Mouse (Mus musculus): Measurements from ENCODE around the gene Brox. TPM values are rescaled to one million over a fixed set of nuclear protein-coding genes. Genes with fewer than 3 reads are reported as not detected.
"Not testable (repeated sequence)": the region's sequence is repeated elsewhere in the genome, so short reads cannot be mapped to it uniquely, and the experiment has no call there.

The Brox gene
- 137 and 144 TPM in 2 replicates for total RNA-seq (2014; rRNA removed)
- 79.6 and 94.1 TPM in 2 replicates for polyA plus RNA-seq (2015; fragmentation: Nextera tagmentation; extraction: Ambion mirVana)

GRCm38 (mm10) chr1:183296877-183297383 lies at the start of gene Brox:
TSS of gene Brox (minus strand) at chr1:183297269.
- Histone ChIP-seq H3K4me1 (ENCODE audit: insufficient read depth) (no peaks in the 10 kb centered on the region), H3K4me2 (ENCODE audit: low read depth) (peak within 1 kb of the TSS; percentile 50), H3K9ac (peak within 1 kb of the TSS; percentile 61), H3K27ac (ENCODE audit: low read depth, low read length) (peak within 1 kb of the TSS; percentile 65), H3K9me3 (ENCODE audit: low read length) (no peaks in the 10 kb centered on the region), H3K4me3 (ENCODE audit: low read depth, low read length) (peak within 1 kb of the TSS; percentile 53), H3K36me3 (ENCODE audit: insufficient read depth) (peaks cover 18% of the 10 kb centered on the region), H3K27me3 (ENCODE audit: insufficient read depth, low read length) (no peaks in the 10 kb centered on the region)
- DNase-seq (peak; percentile 95), ATAC-seq (peak; percentile 96)
- 3% methylated on average over 39 of the region's 39 CpGs for WGBS
- no peak for TF ChIP-seq CTCF (IDR thresholded peaks at IDR 0.05; ENCODE audit: low read depth)

- 8% methylated on average over 10 of the region's 10 CpGs for WGBS
- Histone ChIP-seq H3K36me3 (ENCODE audit: insufficient read depth) (peaks cover 30% of the 10 kb centered on the region), H3K4me1 (ENCODE audit: insufficient read depth) (peaks cover 10% of the 10 kb centered on the region), H3K27ac (ENCODE audit: low read depth, low read length) (peak overlapping the region; percentile 84), H3K4me3 (ENCODE audit: low read depth, low read length) (peak overlapping the region; percentile 83), H3K9ac (peak overlapping the region; percentile 86), H3K27me3 (ENCODE audit: insufficient read depth, low read length) (no peaks in the 10 kb centered on the region), H3K9me3 (ENCODE audit: low read length) (no peaks in the 10 kb centered on the region), H3K4me2 (ENCODE audit: low read depth) (peak overlapping the region; percentile 83)
- ATAC-seq (no peak), DNase-seq (no peak)
- no peak for TF ChIP-seq CTCF (IDR thresholded peaks at IDR 0.05; ENCODE audit: low read depth)
Observed at GRCm38 (mm10) chr1:183345817-183346195, 48.7 kb upstream of the Brox start.

GRCm38 (mm10) chr1:183344886-183345816 lies 48.1 kb upstream of the Brox start:
- H3K36me3 ChIP-seq (ENCODE audit: insufficient read depth) = peaks cover 29% of the 10 kb centered on the region
- 1% methylated on average over 71 of the region's 72 CpGs for WGBS
- ATAC-seq (peak; percentile 100), DNase-seq (peak; percentile 96)
- peaks cover 10% of the 10 kb centered on the region for H3K4me1 ChIP-seq (ENCODE audit: insufficient read depth)
- TF ChIP-seq CTCF (IDR thresholded peaks at IDR 0.05; ENCODE audit: low read depth) = no peak
- H3K9me3 ChIP-seq (ENCODE audit: low read length) = no peaks in the 10 kb centered on the region
- H3K9ac ChIP-seq = peak overlapping the region; percentile 86
- peak overlapping the region; percentile 84 for H3K27ac ChIP-seq (ENCODE audit: low read depth, low read length)
- H3K4me2 ChIP-seq (ENCODE audit: low read depth) = peak overlapping the region; percentile 83
- H3K27me3 ChIP-seq (ENCODE audit: insufficient read depth, low read length) = no peaks in the 10 kb centered on the region
- H3K4me3 ChIP-seq (ENCODE audit: low read depth, low read length) = peak overlapping the region; percentile 83

- not testable (repeated sequence) for H3K9ac ChIP-seq; H3K4me2 ChIP-seq (ENCODE audit: low read depth); H3K27me3 ChIP-seq (ENCODE audit: insufficient read depth, low read length); H3K27ac ChIP-seq (ENCODE audit: low read depth, low read length); H3K4me3 ChIP-seq (ENCODE audit: low read depth, low read length); DNase-seq; ATAC-seq; H3K9me3 ChIP-seq (ENCODE audit: low read length)
- Histone ChIP-seq H3K36me3 (ENCODE audit: insufficient read depth) (peaks cover 30% of the 10 kb centered on the region), H3K4me1 (ENCODE audit: insufficient read depth) (peaks cover 10% of the 10 kb centered on the region)
- 100% methylated on average over 1 of the region's 1 CpGs for WGBS
Observed at GRCm38 (mm10) chr1:183342902-183343301, 45.8 kb upstream of the Brox start.

GRCm38 (mm10) chr1:183327171-183327570 lies 30.1 kb upstream of the Brox start:
- no peak for ATAC-seq
- TF ChIP-seq CTCF (IDR thresholded peaks at IDR 0.05; ENCODE audit: low read depth) = no peak
- no peaks in the 10 kb centered on the region for H3K4me1 ChIP-seq (ENCODE audit: insufficient read depth)
- no peak overlapping the region for H3K4me3 ChIP-seq (ENCODE audit: low read depth, low read length)
- H3K27ac ChIP-seq (ENCODE audit: low read depth, low read length) = no peak overlapping the region
- H3K9ac ChIP-seq = no peak overlapping the region
- DNase-seq = no peak
- H3K4me2 ChIP-seq (ENCODE audit: low read depth) = no peak overlapping the region
- H3K36me3 ChIP-seq (ENCODE audit: insufficient read depth) = peaks cover 79% of the 10 kb centered on the region
- H3K27me3 ChIP-seq (ENCODE audit: insufficient read depth, low read length) = no peaks in the 10 kb centered on the region
- 96% methylated on average over 8 of the region's 8 CpGs for WGBS
- H3K9me3 ChIP-seq (ENCODE audit: low read length) = no peaks in the 10 kb centered on the region

- ATAC-seq (no peak), DNase-seq (no peak)
- no peak overlapping the region for H3K27ac ChIP-seq (ENCODE audit: low read depth, low read length)
- no peaks in the 10 kb centered on the region for H3K4me1 ChIP-seq (ENCODE audit: insufficient read depth)
- H3K4me3 ChIP-seq (ENCODE audit: low read depth, low read length) = no peak overlapping the region
- no peak overlapping the region for H3K4me2 ChIP-seq (ENCODE audit: low read depth)
- TF ChIP-seq CTCF (IDR thresholded peaks at IDR 0.05; ENCODE audit: low read depth) = no peak
- H3K9ac ChIP-seq = no peak overlapping the region
- no peaks in the 10 kb centered on the region for H3K9me3 ChIP-seq (ENCODE audit: low read length)
- H3K27me3 ChIP-seq (ENCODE audit: insufficient read depth, low read length) = no peaks in the 10 kb centered on the region
- peaks cover 73% of the 10 kb centered on the region for H3K36me3 ChIP-seq (ENCODE audit: insufficient read depth)
- 93% methylated on average over 6 of the region's 6 CpGs for WGBS
Observed at GRCm38 (mm10) chr1:183324433-183324832, 27.4 kb upstream of the Brox start.

- no peak for TF ChIP-seq CTCF (IDR thresholded peaks at IDR 0.05; ENCODE audit: low read depth)
- H3K36me3 ChIP-seq (ENCODE audit: insufficient read depth) = peaks cover 73% of the 10 kb centered on the region
- no peak for ATAC-seq
Observed at GRCm38 (mm10) chr1:183323923-183324322, 26.9 kb upstream of the Brox start.

GRCm38 (mm10) chr1:183322496-183322895 lies 25.4 kb upstream of the Brox start:
- ATAC-seq; H3K4me3 ChIP-seq (ENCODE audit: low read depth, low read length); DNase-seq; H3K27me3 ChIP-seq (ENCODE audit: insufficient read depth, low read length); H3K27ac ChIP-seq (ENCODE audit: low read depth, low read length); H3K4me2 ChIP-seq (ENCODE audit: low read depth); H3K9me3 ChIP-seq (ENCODE audit: low read length); H3K9ac ChIP-seq; H3K4me1 ChIP-seq (ENCODE audit: insufficient read depth): not testable (repeated sequence)
- H3K36me3 ChIP-seq (ENCODE audit: insufficient read depth) = peaks cover 69% of the 10 kb centered on the region
- WGBS = 90% methylated on average over 5 of the region's 5 CpGs

More at GRCm38 (mm10) chr1:183323923-183324322, 26.9 kb upstream of the Brox start:
- H3K4me1 ChIP-seq (ENCODE audit: insufficient read depth) = no peaks in the 10 kb centered on the region
- H3K9ac ChIP-seq = no peak overlapping the region
- H3K27ac ChIP-seq (ENCODE audit: low read depth, low read length) = no peak overlapping the region
- H3K4me2 ChIP-seq (ENCODE audit: low read depth) = no peak overlapping the region
- no peaks in the 10 kb centered on the region for H3K9me3 ChIP-seq (ENCODE audit: low read length)
- 97% methylated on average over 2 of the region's 2 CpGs for WGBS
- H3K4me3 ChIP-seq (ENCODE audit: low read depth, low read length) = no peak overlapping the region
- no peaks in the 10 kb centered on the region for H3K27me3 ChIP-seq (ENCODE audit: insufficient read depth, low read length)
- DNase-seq = no peak

Measured in forebrain, postnatal 0 days (tissue).